Mouse (Mus musculus) ES-E14 (cell line): Measurements from ENCODE around the gene Kif2c.

ENCODE experiments used
- CHD2 ChIP-seq: IDR thresholded peaks from 2 replicates; pipeline ENCODE4 v1.6.1; 2014; ENCODE audit warnings: mild to moderate bottlenecking, low read depth, low read length, inconsistent platforms
- HCFC1 ChIP-seq: IDR thresholded peaks from 2 replicates; pipeline ENCODE4 v1.6.1; 2012; ENCODE audit warnings: low read length, inconsistent platforms, borderline replicate concordance; ENCODE audit not compliant: insufficient read depth
- MAFK ChIP-seq: IDR thresholded peaks from 2 replicates; pipeline ENCODE4 v1.6.1; 2014; ENCODE audit warnings: mild to moderate bottlenecking, low read depth, low read length, inconsistent platforms; ENCODE audit not compliant: insufficient read depth
- ZC3H11A ChIP-seq: IDR thresholded peaks from 2 replicates; pipeline ENCODE4 v1.6.1; 2012; ENCODE audit warnings: low read depth, mild to moderate bottlenecking, inconsistent platforms, low read length, borderline replicate concordance
- ZNF384 ChIP-seq: IDR thresholded peaks from 2 replicates; pipeline ENCODE4 v1.6.1; 2012; ENCODE audit warnings: low read depth, low read length, inconsistent platforms

- no peak for TF ChIP-seq HCFC1
- no peak for TF ChIP-seq ZNF384
- no peak for TF ChIP-seq CHD2
- no peak for TF ChIP-seq MAFK
- TF ChIP-seq ZC3H11A = no peak
Observed at GRCm38 (mm10) chr4:117119636-117120035, 62.8 kb downstream of the Kif2c start.
